Mouse (Mus musculus) macrophage (primary cell): ENCODE data around the gene Kdm4a. TPM values are rescaled to one million over a fixed set of nuclear protein-coding genes. Genes with fewer than 3 reads are reported as not detected.

Source experiments
- H3K27ac ChIP-seq: fragments of 350-480 bp; formaldehyde crosslinking; 2 replicates; pipeline ENCODE4 v1.9.0; 2021
- H3K36me3 ChIP-seq: fragments of 350-480 bp; formaldehyde crosslinking; 2 replicates; pipeline ENCODE4 v1.9.0; 2021; ENCODE audit errors: inconsistent target
- H3K4me3 ChIP-seq: fragments of 350-480 bp; formaldehyde crosslinking; 2 replicates; pipeline ENCODE4 v1.9.0; 2021; ENCODE audit errors: inconsistent target
- H3K79me2 ChIP-seq: fragments of 350-480 bp; formaldehyde crosslinking; 2 replicates; pipeline ENCODE4 v1.9.0; 2021; ENCODE audit errors: inconsistent target
- WGBS: methylation state at CpG from one replicate; pipeline ENCODE4 v1.1.7; 2026; ENCODE audit warnings: inconsistent platforms; ENCODE audit not compliant: missing documents; 5-methylcytosine and 5-hydroxymethylcytosine counted together
- polyA plus RNA-seq: library from polyadenylated mRNA; stranded (reverse); fragments of 250-400 nt; gene quantifications from 3 replicates; pipeline ENCODE4 v1.2.4, GENCODE M21; 2018; ENCODE audit warnings: inconsistent platforms

Gene Kdm4a
- polyA plus RNA-seq, 1 experiment from 2014 or later: 25.1 TPM

- Histone ChIP-seq H3K27ac (no peak overlapping the region), H3K36me3 (peaks cover 65% of the 10 kb centered on the region), H3K4me3 (no peak overlapping the region), H3K79me2 (no peaks in the 10 kb centered on the region)
- 93% methylated on average over 19 of the region's 19 CpGs for WGBS
These were observed 32.1 kb downstream of the Kdm4a start for GRCm38 (mm10) chr4:118147547-118148316.

DNA sequence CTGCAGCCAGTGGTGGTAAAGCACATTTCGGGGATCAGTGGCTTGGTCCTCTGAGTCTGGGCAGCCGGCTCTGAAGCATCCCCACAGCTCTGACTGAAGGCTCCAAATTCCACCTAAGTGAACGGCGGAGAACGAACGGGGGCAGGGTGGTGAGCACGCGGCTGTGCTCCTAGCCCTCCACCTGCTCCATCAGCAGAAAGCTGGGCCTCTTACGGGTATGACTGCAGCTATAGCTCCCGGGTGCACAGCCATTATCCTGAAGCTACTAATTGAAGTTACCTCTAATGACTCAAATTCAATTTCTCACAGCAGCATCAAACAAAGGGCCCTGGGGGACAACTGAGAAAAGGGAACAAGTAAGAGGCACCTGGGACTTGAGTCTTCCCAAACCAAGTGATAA lies 32.8 kb downstream of the Kdm4a start:
- Histone ChIP-seq H3K79me2 (no peaks in the 10 kb centered on the region), H3K36me3 (peaks cover 71% of the 10 kb centered on the region)
- WGBS: 90% methylated on average over 10 of the region's 10 CpGs

DNA sequence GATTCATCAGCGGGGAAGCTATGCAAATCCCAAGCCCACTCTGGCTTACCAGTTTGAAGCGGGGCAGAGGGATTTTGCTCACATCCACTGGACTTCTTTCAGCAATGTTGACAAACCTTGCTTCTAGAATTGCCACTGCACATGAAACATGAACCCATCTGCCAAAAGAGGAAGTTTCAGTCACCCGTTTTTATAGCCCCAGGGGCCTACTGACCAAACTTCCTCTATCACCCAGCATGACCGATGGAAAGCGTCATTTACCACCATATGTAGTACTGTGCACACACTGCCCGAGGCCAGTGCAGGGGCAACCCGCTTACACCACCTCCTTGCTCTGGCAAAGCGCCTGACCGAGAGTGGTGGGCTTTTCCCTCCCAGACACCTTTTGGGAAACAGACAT lies 35.5 kb downstream of the Kdm4a start:
- Histone ChIP-seq H3K79me2 (no peaks in the 10 kb centered on the region), H3K4me3 (no peak overlapping the region), H3K27ac (peak overlapping the region; percentile 77), H3K36me3 (peaks cover 79% of the 10 kb centered on the region)
- WGBS: 11% methylated on average over 8 of the region's 9 CpGs

More for the DNA sequence above, 32.8 kb downstream of the Kdm4a start:
- Histone ChIP-seq H3K27ac (no peak overlapping the region), H3K4me3 (no peak overlapping the region)

GRCm38 (mm10) chr4:118143679-118144078 lies 36.2 kb downstream of the Kdm4a start:
- WGBS: 74% methylated on average over 7 of the region's 7 CpGs
- H3K27ac ChIP-seq: peak overlapping the region; percentile 77
- H3K36me3 ChIP-seq: peaks cover 77% of the 10 kb centered on the region

GRCm38 (mm10) chr4:118141511-118141910 lies 38.3 kb downstream of the Kdm4a start:
- peaks cover 72% of the 10 kb centered on the region for H3K36me3 ChIP-seq
- WGBS: 96% methylated on average over 5 of the region's 5 CpGs
- H3K79me2 ChIP-seq: no peaks in the 10 kb centered on the region
- H3K27ac ChIP-seq: no peak overlapping the region
- no peak overlapping the region for H3K4me3 ChIP-seq

More at GRCm38 (mm10) chr4:118143679-118144078, 36.2 kb downstream of the Kdm4a start:
- Histone ChIP-seq H3K4me3 (no peak overlapping the region), H3K79me2 (no peaks in the 10 kb centered on the region)

GRCm38 (mm10) chr4:118138891-118139290 lies 41.0 kb downstream of the Kdm4a start:
- H3K79me2 ChIP-seq: no peaks in the 10 kb centered on the region
- no peak overlapping the region for H3K4me3 ChIP-seq
- WGBS: 56% methylated on average over 5 of the region's 5 CpGs
- peaks cover 57% of the 10 kb centered on the region for H3K36me3 ChIP-seq
- H3K27ac ChIP-seq: no peak overlapping the region

DNA sequence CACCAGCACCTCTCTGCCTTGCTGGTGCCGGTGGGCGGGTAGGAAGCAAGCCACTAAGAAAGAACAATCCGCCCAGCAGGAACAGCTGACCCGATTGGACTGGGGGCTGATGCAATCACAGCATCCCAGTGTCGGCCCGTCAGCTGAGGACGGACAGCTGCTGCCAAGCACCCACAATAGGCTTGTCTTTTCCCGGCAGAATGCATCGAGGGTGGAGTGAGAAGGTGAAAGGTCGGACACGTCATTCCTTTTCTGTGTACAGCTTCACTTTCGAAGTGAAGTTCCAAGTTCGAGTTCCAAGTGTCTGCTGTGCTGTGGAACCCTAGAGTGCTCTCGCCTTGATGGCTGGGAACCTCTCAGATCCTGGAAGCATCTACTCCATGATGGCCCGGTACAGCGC lies 42.0 kb downstream of the Kdm4a start:
- no peak overlapping the region for H3K4me3 ChIP-seq
- peaks cover 47% of the 10 kb centered on the region for H3K36me3 ChIP-seq
- H3K79me2 ChIP-seq: no peaks in the 10 kb centered on the region; the same call in 1 of the 2 replicates
- 96% methylated on average over 16 of the region's 16 CpGs for WGBS
- H3K27ac ChIP-seq: no peak overlapping the region

DNA sequence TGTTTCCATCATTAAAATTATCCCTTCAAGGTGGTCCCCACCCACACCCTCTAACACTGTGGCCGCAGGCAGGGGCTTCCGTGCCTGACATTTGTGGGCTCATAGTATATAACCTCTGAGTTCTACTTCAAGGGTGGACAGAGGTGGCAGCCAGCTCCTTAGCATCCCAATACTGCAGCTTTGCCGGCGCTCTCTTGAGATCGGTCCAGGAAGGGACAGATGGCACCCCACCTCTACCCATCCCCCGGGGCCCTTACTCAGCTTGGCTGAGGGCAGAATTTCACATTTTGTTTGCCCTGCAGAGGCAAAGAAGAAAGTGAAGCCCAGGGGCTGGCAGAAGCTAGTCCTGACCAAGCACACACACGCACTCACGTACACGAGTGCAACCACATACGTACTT lies 42.5 kb downstream of the Kdm4a start:
- no peak overlapping the region for H3K4me3 ChIP-seq
- H3K36me3 ChIP-seq: peaks cover 41% of the 10 kb centered on the region
- peaks cover 4% of the 10 kb centered on the region; the same call in 1 of the 2 replicates for H3K79me2 ChIP-seq
- H3K27ac ChIP-seq: no peak overlapping the region
- 95% methylated on average over 9 of the region's 10 CpGs for WGBS

GRCm38 (mm10) chr4:118135414-118135813 lies 44.4 kb downstream of the Kdm4a start:
- Histone ChIP-seq H3K27ac (peak overlapping the region; percentile 49), H3K4me3 (peak overlapping the region; percentile 22; the same call in 1 of the 2 replicates), H3K36me3 (peaks cover 25% of the 10 kb centered on the region; the same call in 1 of the 2 replicates), H3K79me2 (peaks cover 9% of the 10 kb centered on the region; the same call in 1 of the 2 replicates)
- 92% methylated on average over 1 of the region's 1 CpGs for WGBS

DNA sequence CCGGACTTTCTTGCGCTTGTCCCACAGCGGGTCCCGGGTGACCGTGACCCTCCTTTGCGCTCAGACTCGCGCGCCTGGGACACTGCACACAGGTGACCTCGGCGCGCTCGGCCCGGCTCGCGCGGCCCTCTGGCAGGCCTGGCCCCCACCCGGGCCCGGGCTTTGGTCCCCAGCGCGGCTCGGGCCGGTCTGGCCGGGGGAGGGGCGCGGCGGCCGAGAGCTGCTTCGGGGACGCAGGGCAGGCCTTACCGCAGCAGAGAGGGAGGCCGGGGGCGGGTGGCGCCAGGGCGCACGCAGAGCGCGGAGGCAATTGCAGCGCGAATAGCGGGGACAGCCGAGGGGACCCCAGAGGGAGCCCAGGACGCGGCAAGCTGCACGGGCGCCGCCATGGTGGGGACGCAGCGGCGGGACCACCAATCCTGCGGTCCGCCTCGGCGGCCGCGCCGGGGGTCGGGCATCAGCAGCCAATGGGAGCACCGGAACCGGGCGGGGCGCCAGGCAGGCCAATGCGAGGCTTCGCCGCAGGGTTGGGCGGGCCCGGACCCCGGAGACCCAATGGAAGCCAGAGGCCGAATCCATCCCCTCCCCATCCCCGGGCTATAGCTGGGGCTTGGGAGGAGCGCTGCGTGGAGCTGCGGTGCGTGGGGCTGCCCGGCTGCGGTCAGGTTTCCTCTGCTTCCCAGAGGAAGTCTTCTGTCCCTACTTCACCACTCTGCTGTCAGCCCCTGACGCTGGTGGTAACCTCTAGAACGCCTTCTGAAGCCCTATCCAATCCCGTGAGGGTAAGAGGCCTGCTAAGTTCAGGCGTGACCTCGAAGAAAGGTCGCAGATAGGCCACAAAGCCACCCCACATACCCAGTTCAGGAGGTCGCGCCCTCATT lies 45.1 kb downstream of the Kdm4a start, which contains the start of gene St3gal3:
Gene St3gal3 (minus strand): TSS at position 430 of the 881 bp plus-strand sequence.
- H3K27ac ChIP-seq: peak within 1 kb of the TSS; percentile 49
- H3K36me3 ChIP-seq: peaks cover 20% of the 10 kb centered on the region; the same call in 1 of the 2 replicates
- peak within 1 kb of the TSS; percentile 51 for H3K4me3 ChIP-seq
- H3K79me2 ChIP-seq: peaks cover 9% of the 10 kb centered on the region; the same call in 1 of the 2 replicates
- WGBS: under 1% methylated on average over 81 of the region's 84 CpGs

DNA sequence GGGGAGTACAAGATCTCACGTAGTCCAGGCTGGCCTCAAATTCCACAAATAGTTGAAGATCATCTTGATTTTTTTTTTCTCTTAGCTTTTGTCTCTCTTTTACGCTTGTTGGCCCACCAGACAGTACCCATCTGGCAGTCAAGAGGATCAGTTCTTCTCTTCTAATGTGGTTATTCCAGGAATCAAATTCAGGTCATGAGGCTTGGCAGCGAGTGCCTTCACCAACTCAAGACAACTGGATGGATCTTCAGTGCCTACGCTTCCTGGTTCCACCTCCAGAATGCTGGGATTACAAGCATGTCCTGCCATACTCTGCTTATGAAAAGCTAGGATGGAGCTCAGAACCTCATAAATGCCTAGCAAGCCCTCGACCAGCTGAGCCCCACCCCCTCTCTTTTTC lies 48.5 kb downstream of the Kdm4a start:
- WGBS: 90% methylated on average over 5 of the region's 5 CpGs
- Histone ChIP-seq H3K79me2 (peaks cover 9% of the 10 kb centered on the region; the same call in 1 of the 2 replicates), H3K4me3 (no peak overlapping the region), H3K27ac (no peak overlapping the region), H3K36me3 (no peaks in the 10 kb centered on the region)

GRCm38 (mm10) chr4:118123030-118123704 lies 56.7 kb downstream of the Kdm4a start:
- Histone ChIP-seq H3K79me2 (peaks cover 3% of the 10 kb centered on the region; the same call in 1 of the 2 replicates), H3K4me3 (no peak overlapping the region), H3K36me3 (no peaks in the 10 kb centered on the region), H3K27ac (no peak overlapping the region)
- WGBS: 96% methylated on average over 14 of the region's 14 CpGs

GRCm38 (mm10) chr4:118122078-118122477 lies 57.8 kb downstream of the Kdm4a start:
- WGBS: 94% methylated on average over 10 of the region's 10 CpGs
- peaks cover 3% of the 10 kb centered on the region; the same call in 1 of the 2 replicates for H3K79me2 ChIP-seq
- H3K36me3 ChIP-seq: no peaks in the 10 kb centered on the region
- H3K4me3 ChIP-seq: no peak overlapping the region
- no peak overlapping the region for H3K27ac ChIP-seq

DNA sequence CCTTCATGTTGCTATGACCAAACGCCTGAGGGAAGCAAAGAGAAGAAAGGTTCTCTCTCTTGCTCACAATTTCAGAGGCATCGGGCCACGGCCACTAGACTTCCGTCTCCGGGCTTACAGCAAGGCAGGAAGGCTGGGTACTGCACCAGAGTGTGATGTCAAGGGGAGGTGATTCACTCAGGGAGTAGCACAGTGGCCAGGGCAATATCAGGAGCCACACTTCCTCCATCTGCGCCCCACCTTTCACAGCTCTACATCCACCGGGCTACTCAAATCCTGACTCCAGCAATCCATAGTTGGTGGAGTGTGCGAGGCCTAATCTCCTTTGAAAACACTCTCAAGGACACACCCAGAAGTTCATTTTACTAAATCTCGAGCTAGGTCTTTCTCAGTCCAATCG lies 62.3 kb downstream of the Kdm4a start:
- Histone ChIP-seq H3K4me3 (no peak overlapping the region), H3K36me3 (no peaks in the 10 kb centered on the region), H3K27ac (no peak overlapping the region), H3K79me2 (no peaks in the 10 kb centered on the region)
- 96% methylated on average over 10 of the region's 10 CpGs for WGBS
